Mouse (Mus musculus): ENCODE results near the gene Hsd11b1. TPM values are rescaled to one million over a fixed set of nuclear protein-coding genes. Genes with fewer than 3 reads are reported as not detected.

The Hsd11b1 gene
- total and polyA plus RNA-seq, 2 experiments from 2014 or later: 1.8 to 2.0 TPM

DNA sequence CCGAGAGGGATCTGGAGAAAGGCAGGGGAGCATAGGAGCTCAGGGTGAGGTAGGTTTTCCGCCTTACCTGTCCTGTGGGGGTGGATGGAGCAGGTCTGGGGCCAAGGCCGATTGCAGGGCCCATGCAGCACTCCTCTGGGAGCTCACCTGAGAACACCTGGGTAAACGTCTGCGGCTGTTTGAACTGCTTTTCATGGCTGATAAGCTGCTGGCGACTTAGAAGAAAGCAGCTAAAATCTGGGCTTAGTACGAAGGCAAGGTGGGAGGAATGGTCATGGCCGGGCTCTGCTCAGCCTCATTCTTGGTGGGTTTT lies 38.2 kb upstream of the Hsd11b1 start:
- 76% methylated on average over 8 of the region's 8 CpGs for WGBS
- no peak for ATAC-seq
- no peaks in the 10 kb centered on the region for H3K36me3 ChIP-seq (ENCODE audit: insufficient read depth)
- H3K4me3 ChIP-seq (ENCODE audit: low read depth, low read length): no peak overlapping the region
- TF ChIP-seq CTCF (IDR thresholded peaks at IDR 0.05; ENCODE audit: low read depth): no peak
- no peak overlapping the region for H3K4me2 ChIP-seq (ENCODE audit: low read depth)
- no peaks in the 10 kb centered on the region for H3K27me3 ChIP-seq (ENCODE audit: insufficient read depth, low read length)
- H3K27ac ChIP-seq (ENCODE audit: low read depth, low read length): no peak overlapping the region
- H3K9ac ChIP-seq: no peak overlapping the region
- H3K4me1 ChIP-seq (ENCODE audit: insufficient read depth): no peaks in the 10 kb centered on the region
- DNase-seq: no peak
- H3K9me3 ChIP-seq (ENCODE audit: low read length): no peaks in the 10 kb centered on the region

DNA sequence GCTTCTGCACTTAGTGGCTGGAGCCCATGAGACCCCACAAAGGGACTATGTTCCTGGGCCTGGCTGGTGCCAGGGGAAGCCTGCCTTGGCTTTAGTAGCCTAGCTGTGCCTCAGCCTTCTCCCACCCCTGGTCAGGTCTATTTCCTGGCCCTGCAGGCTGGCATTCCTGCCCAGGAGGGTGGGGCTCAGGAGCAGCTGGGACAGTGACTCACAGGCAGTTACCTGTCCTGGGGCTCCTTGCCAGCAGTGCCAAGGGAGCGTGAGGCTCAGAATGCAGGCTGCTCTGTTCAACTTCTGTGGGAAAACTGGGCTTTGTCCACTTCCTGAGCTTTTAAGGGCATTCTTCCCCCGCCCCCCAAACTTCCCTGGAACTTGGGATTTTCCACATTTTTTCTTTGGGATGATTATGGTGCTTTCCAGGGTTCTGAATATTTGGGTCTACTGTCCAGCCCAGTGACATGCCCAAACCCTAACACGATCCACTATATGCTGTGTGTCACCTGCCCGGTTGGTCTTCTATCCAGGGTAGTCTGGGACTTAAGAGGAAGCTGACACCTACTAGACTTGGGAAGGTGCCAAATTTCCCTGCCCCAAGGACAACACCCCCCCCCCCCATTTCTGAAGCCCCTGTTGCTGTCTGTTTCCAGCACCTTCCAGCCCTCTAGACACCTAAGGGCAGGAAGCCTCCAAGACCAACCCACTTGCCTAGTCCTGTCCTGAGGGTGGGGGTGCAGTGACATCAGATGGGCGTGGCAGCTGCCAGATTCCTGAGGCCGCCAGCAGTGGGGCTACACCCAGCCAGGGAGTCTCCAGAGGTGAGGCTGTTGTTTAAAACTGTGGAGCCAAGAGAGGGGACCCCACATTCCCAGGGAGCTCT lies 37.6 kb upstream of the Hsd11b1 start:
- Histone ChIP-seq H3K9me3 (ENCODE audit: low read length) (no peaks in the 10 kb centered on the region), H3K4me1 (ENCODE audit: insufficient read depth) (no peaks in the 10 kb centered on the region), H3K27ac (ENCODE audit: low read depth, low read length) (no peak overlapping the region), H3K27me3 (ENCODE audit: insufficient read depth, low read length) (no peaks in the 10 kb centered on the region), H3K36me3 (ENCODE audit: insufficient read depth) (no peaks in the 10 kb centered on the region), H3K4me3 (ENCODE audit: low read depth, low read length) (no peak overlapping the region), H3K9ac (no peak overlapping the region), H3K4me2 (ENCODE audit: low read depth) (no peak overlapping the region)
- DNase-seq (no peak), ATAC-seq (no peak)
- WGBS: 69% methylated on average over 6 of the region's 6 CpGs
- no peak for TF ChIP-seq CTCF (IDR thresholded peaks at IDR 0.05; ENCODE audit: low read depth)

DNA sequence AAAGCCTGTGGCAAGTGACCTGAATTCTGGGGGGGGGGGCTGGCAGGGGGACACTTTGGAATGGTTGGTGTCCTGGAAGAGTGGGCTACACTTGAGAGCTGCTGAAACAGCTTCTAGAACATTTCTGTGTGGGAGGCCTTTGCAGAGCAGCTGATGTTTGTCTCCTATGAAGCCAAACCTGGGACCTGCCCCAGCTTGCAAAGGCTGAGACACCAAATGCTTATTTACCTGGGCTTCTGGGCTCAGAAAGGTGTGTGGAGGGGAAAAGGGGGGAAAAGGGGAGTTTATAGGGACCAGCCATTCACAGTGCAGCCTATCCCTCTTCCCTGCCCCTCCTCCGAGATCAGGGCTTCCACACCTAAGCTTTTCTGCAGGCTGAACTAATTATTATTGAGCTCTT lies 36.1 kb upstream of the Hsd11b1 start:
- Histone ChIP-seq H3K4me3 (ENCODE audit: low read depth, low read length) (no peak overlapping the region), H3K27me3 (ENCODE audit: insufficient read depth, low read length) (no peaks in the 10 kb centered on the region), H3K4me1 (ENCODE audit: insufficient read depth) (no peaks in the 10 kb centered on the region), H3K9ac (no peak overlapping the region), H3K36me3 (ENCODE audit: insufficient read depth) (no peaks in the 10 kb centered on the region), H3K27ac (ENCODE audit: low read depth, low read length) (no peak overlapping the region), H3K4me2 (ENCODE audit: low read depth) (no peak overlapping the region), H3K9me3 (ENCODE audit: low read length) (no peaks in the 10 kb centered on the region)
- DNase-seq (no peak), ATAC-seq (no peak)
- WGBS: 62% methylated on average over 1 of the region's 1 CpGs
- TF ChIP-seq CTCF (IDR thresholded peaks at IDR 0.05; ENCODE audit: low read depth): no peak

DNA sequence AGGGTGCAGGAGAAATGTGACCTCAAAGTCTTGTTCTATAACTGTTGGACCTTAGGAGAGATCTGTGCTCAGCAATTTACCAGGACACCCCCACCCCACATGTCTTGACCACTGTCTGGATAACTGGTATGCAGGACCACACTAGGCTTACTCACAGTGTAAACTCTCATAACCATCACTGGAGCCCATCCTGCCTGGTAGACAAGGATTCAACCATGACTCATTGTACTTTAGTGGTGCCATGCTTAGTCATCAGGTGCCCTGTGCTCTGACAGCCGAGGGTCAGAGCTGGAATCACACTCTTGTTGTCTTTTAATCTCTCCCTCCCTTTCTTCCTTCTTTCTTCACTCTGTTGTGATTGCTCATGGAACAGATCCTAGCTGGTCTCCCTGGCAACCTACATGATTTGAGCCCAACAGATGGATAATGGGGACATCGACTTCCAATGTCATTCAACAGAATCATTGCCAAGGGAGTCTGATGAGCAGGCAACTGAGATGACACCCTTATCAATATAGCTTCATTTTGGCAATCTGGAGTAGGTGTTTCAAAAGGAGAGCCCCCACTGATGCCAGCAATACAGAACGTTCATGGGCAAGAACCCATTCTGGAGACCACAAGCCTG lies 34.4 kb upstream of the Hsd11b1 start:
- Histone ChIP-seq H3K4me1 (ENCODE audit: insufficient read depth) (no peaks in the 10 kb centered on the region), H3K4me2 (ENCODE audit: low read depth) (no peak overlapping the region), H3K9ac (no peak overlapping the region), H3K4me3 (ENCODE audit: low read depth, low read length) (no peak overlapping the region), H3K9me3 (ENCODE audit: low read length) (no peaks in the 10 kb centered on the region), H3K36me3 (ENCODE audit: insufficient read depth) (no peaks in the 10 kb centered on the region), H3K27me3 (ENCODE audit: insufficient read depth, low read length) (no peaks in the 10 kb centered on the region), H3K27ac (ENCODE audit: low read depth, low read length) (no peak overlapping the region)
- no peak for TF ChIP-seq CTCF (IDR thresholded peaks at IDR 0.05; ENCODE audit: low read depth)
- DNase-seq (peak; percentile 43), ATAC-seq (peak; percentile 40; the same call in 1 of the 2 replicates)
- WGBS: 50% methylated on average over 3 of the region's 3 CpGs

DNA sequence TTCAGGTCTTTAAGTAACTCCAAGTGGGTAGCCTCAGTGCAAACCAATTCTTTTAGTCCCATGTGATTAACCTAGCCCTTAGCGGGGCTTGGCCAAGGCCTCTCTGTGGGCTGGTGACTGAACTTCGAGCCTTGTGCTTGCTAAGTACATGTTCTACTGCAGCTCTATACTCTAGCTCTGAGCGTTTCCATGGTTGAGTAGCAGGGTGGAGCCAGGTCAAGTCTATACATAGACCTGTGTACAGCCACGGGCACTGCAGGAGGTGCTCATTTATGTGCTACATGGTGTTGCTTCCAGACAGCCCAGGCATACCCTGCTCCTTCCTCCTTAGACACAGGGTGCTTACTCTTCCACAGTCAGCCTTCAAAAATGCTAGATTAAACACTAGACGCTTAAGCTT lies 32.0 kb upstream of the Hsd11b1 start:
- Histone ChIP-seq H3K27ac (ENCODE audit: low read depth, low read length) (no peak overlapping the region), H3K4me2 (ENCODE audit: low read depth) (no peak overlapping the region), H3K9me3 (ENCODE audit: low read length) (no peaks in the 10 kb centered on the region), H3K4me1 (ENCODE audit: insufficient read depth) (no peaks in the 10 kb centered on the region), H3K4me3 (ENCODE audit: low read depth, low read length) (no peak overlapping the region), H3K27me3 (ENCODE audit: insufficient read depth, low read length) (no peaks in the 10 kb centered on the region), H3K9ac (no peak overlapping the region), H3K36me3 (ENCODE audit: insufficient read depth) (no peaks in the 10 kb centered on the region)
- ATAC-seq (no peak), DNase-seq (no peak)
- WGBS: 85% methylated on average over 5 of the region's 5 CpGs
- no peak for TF ChIP-seq CTCF (IDR thresholded peaks at IDR 0.05; ENCODE audit: low read depth)

DNA sequence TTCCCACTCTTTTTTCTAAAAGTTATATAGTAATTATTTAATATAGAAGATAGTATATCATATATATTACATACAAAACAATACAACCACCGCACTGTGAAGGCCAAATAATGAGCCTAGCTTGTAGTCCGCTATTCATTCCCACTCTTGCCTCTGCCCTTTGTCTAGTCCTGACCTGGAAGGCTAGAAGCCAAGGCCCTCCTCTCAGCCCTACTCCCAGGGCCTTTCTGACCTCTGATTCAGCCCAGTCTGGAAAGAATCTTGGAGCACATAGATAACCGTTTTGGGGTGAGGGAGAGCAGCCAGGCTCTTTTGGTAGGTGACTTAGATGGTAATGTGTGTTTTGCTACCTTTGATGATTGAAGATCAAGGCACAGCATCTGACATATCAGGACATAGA lies 30.1 kb upstream of the Hsd11b1 start:
- 84% methylated on average over 3 of the region's 3 CpGs for WGBS
- TF ChIP-seq CTCF (IDR thresholded peaks at IDR 0.05; ENCODE audit: low read depth): no peak
- no peak for ATAC-seq
- Histone ChIP-seq H3K27ac (ENCODE audit: low read depth, low read length) (no peak overlapping the region), H3K36me3 (ENCODE audit: insufficient read depth) (no peaks in the 10 kb centered on the region), H3K27me3 (ENCODE audit: insufficient read depth, low read length) (no peaks in the 10 kb centered on the region), H3K4me2 (ENCODE audit: low read depth) (no peak overlapping the region), H3K4me1 (ENCODE audit: insufficient read depth) (no peaks in the 10 kb centered on the region), H3K9ac (no peak overlapping the region), H3K9me3 (ENCODE audit: low read length) (no peaks in the 10 kb centered on the region), H3K4me3 (ENCODE audit: low read depth, low read length) (no peak overlapping the region)
- DNase-seq: no peak

DNA sequence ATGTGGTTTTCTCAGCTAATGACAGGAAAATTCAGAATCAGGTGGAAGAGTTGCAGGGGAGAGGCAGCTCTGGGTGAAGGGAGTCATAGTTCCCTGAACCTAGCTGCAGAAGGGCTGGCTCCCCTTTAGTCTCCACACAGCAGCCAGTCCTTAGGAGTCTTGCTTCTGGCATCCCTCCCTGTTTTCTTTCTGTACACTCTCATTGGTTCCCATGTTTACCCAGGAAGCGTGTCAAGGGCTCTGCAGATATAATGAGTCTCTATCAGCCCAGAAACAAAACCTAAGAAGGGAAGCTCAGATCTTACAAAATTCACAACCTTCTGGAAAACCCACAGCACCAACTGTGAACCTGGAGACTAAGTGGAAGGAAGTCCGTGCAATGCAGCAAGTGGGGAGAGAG lies 29.2 kb upstream of the Hsd11b1 start:
- Histone ChIP-seq H3K27ac (ENCODE audit: low read depth, low read length) (no peak overlapping the region), H3K9me3 (ENCODE audit: low read length) (no peaks in the 10 kb centered on the region), H3K36me3 (ENCODE audit: insufficient read depth) (no peaks in the 10 kb centered on the region), H3K27me3 (ENCODE audit: insufficient read depth, low read length) (no peaks in the 10 kb centered on the region), H3K4me1 (ENCODE audit: insufficient read depth) (no peaks in the 10 kb centered on the region), H3K4me2 (ENCODE audit: low read depth) (no peak overlapping the region), H3K4me3 (ENCODE audit: low read depth, low read length) (no peak overlapping the region), H3K9ac (no peak overlapping the region)
- no peak for TF ChIP-seq CTCF (IDR thresholded peaks at IDR 0.05; ENCODE audit: low read depth)
- DNase-seq: no peak
- ATAC-seq: no peak
- 62% methylated on average over 2 of the region's 2 CpGs for WGBS

Data from forebrain, postnatal 0 days (tissue).